Mouse (Mus musculus) thymus, adult 2 months (tissue): ENCODE data around the gene Gm11634.

Source experiments
- CTCF ChIP-seq: fragments of 200-500 bp; IDR thresholded peaks from 2 replicates; pipeline ENCODE4 v1.5.1; 2012; ENCODE audit warnings: mild to moderate bottlenecking, control low read depth, low read length, moderate library complexity, borderline replicate concordance; ENCODE audit not compliant: control insufficient read depth, poor library complexity, insufficient read depth; ENCODE audit errors: extremely low read depth
- POLR2A ChIP-seq: fragments of 200-500 bp; IDR thresholded peaks from 2 replicates; pipeline ENCODE4 v1.6.1; 2012; ENCODE audit warnings: mild to moderate bottlenecking, low read length, control low read depth, moderate library complexity; ENCODE audit not compliant: control insufficient read depth, poor library complexity, insufficient read depth; ENCODE audit errors: extremely low read depth

DNA sequence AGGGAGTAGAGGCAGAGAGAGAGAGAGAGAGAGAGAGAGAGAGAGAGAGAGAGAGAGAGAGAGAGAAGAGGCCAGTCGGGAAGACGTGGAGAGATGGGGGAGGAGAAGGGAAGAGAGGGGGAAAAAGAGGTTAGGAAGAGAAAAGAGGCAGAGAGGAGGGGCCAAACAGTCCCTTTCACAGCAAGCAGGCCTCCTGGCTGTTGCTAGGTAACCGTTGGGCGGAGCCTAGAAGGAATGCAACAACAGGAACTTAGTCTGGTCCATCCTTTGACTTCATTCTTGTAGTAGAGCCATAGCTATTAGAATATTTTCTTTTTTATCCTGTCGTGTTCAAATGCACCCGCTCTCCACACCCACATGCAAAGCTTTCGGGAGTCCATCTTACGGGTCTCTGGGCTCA lies 18.8 kb upstream of the Gm11634 start:
- TF ChIP-seq CTCF (no peak), POLR2A (no peak)
